Mouse (Mus musculus): ENCODE measurements at regions not wholly inside any gene's neighbourhood (a gene's known extent, or its start where the extent isn't known, plus 50 kb on each side); places are given as distances from the start of the nearest gene placed in this dataset.

GRCm38 (mm10) chr14:107849688-107850087 lies 1064.3 kb downstream of the Slitrk1 start:
- TF ChIP-seq CTCF (conservative IDR thresholded peaks at IDR 0.05 in 1 of 2, IDR thresholded peaks at IDR 0.05 in 1 of 2; ENCODE audit: low read depth in 2 of 2, low read length in 2 of 2) (no peak), ZMIZ1 (IDR thresholded peaks at IDR 0.05; ENCODE audit: low read depth, low read length) (no peak), GABPA (IDR thresholded peaks at IDR 0.05; ENCODE audit: insufficient replicate concordance, low read depth, low read length) (no peak), ZNF384 (IDR thresholded peaks at IDR 0.05; ENCODE audit: low read depth, low read length) (no peak), EP300 (IDR thresholded peaks at IDR 0.05; ENCODE audit: low read length) (no peak), TCF12 (IDR thresholded peaks at IDR 0.05; ENCODE audit: low read depth, low read length) (no peak), BHLHE40 (IDR thresholded peaks at IDR 0.05; ENCODE audit: low read depth, low read length) (no peak), MAX (IDR thresholded peaks at IDR 0.05; ENCODE audit: low read length) (no peak), SMC3 (IDR thresholded peaks at IDR 0.05; ENCODE audit: low read depth, low read length) (no peak), POLR2A (IDR thresholded peaks at IDR 0.05; ENCODE audit: low read depth, low read length) (no peak), ELF1 (IDR thresholded peaks at IDR 0.05; ENCODE audit: low read depth, low read length) (no peak), CHD2 (IDR thresholded peaks at IDR 0.05; ENCODE audit: low read length) (no peak), MXI1 (IDR thresholded peaks at IDR 0.05; ENCODE audit: low read depth, low read length) (no peak), POLR2AphosphoS2 (IDR thresholded peaks at IDR 0.05; ENCODE audit: low read depth, low read length) (no peak)

Measured in CH12.LX (cell line).